In the genomic region with DNA sequence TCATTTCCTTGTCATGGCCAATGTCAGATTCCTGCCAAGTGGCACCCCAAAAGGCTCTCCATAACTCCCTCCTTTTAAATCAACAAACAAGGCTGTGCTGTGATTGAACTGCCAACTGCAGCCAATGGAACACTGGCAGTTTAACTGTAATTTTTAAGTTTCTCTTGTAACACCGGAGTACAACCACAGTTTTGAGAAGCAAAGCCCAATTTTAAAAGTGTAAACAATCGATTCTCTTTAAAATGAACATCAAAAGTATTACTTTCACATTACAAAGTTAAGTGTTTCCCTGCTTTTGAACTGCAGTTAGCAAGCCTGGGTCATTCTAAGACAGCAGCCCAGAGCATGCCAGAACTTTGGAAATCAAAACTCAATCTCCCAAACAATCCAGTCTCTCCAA, we compare ENCODE assay signal across 27 mouse cellular contexts. TPM values are rescaled to one million over a fixed set of nuclear protein-coding genes. Genes with fewer than 3 reads are reported as not detected.
DNase-seq lines count a peak whose midpoint lies in the region; ATAC-seq and TF ChIP-seq lines count a peak whose summit lies in the region.
"Had no signal": no experiment of that assay in that cellular context is flagged by ENCODE, and none has a peak within 500 bp of the region (broad histone marks: within the 10 kb centered on the region; RNA-seq: fewer than 3 reads in every experiment).

1700029F12Rik (minus strand) TSS at position 101 of the 400 bp plus-strand sequence.

- H3K27ac ChIP-seq in embryonic facial prominence, embryonic 14.5 days (replicated peaks; ENCODE audit: low read depth, low read length) = no peak within 1 kb of the TSS
- no peak within 1 kb of the TSS for H3K27ac ChIP-seq in embryonic facial prominence, embryonic 10.5 days (replicated peaks)
- peak within 1 kb of the TSS; percentile 37; the same call in 1 of the 2 replicates for H3K27ac ChIP-seq in heart, embryonic 13.5 days (replicated peaks)
- peak within 1 kb of the TSS; percentile 96 for H3K27ac ChIP-seq in testis, adult 2 months (ENCODE audit: control insufficient read depth, insufficient read depth, low read depth, low read length)

- H3K4me3 ChIP-seq in embryonic facial prominence, embryonic 14.5 days (ENCODE audit: low read depth, low read length) = no peak within 1 kb of the TSS
- no peak within 1 kb of the TSS for H3K4me3 ChIP-seq in embryonic facial prominence, embryonic 10.5 days
- no peak within 1 kb of the TSS for H3K4me3 ChIP-seq in heart, embryonic 13.5 days
- peak within 1 kb of the TSS; percentile 79 for H3K4me3 ChIP-seq in testis, adult 2 months (ENCODE audit: control insufficient read depth, low read depth, low read length)

- H3K36me3 ChIP-seq in embryonic facial prominence, embryonic 14.5 days (ENCODE audit: control insufficient read depth, insufficient read depth, low read length) = no peaks in the 10 kb centered on the region
- no peaks in the 10 kb centered on the region for H3K36me3 ChIP-seq in embryonic facial prominence, embryonic 10.5 days (replicated peaks)
- no peaks in the 10 kb centered on the region for H3K36me3 ChIP-seq in heart, embryonic 13.5 days
- no peaks in the 10 kb centered on the region for H3K36me3 ChIP-seq in testis, adult 2 months (ENCODE audit: control insufficient read depth, insufficient read depth, low read length)
- H3K36me3 ChIP-seq: G1E had no signal

- H3K4me1 ChIP-seq in embryonic facial prominence, embryonic 14.5 days (ENCODE audit: control insufficient read depth, insufficient read depth, low read length) = no peaks in the 10 kb centered on the region
- H3K4me1 ChIP-seq in embryonic facial prominence, embryonic 10.5 days = no peaks in the 10 kb centered on the region
- H3K4me1 ChIP-seq in heart, embryonic 13.5 days = peaks cover 6% of the 10 kb centered on the region
- H3K4me1 ChIP-seq in testis, adult 2 months (ENCODE audit: control insufficient read depth, insufficient read depth, low read length) = peaks cover 2% of the 10 kb centered on the region

- no peak for TF ChIP-seq CTCF in testis, adult 2 months (IDR thresholded peaks at IDR 0.05; ENCODE audit: control insufficient read depth, insufficient read depth, insufficient replicate concordance, low read depth, low read length)

- intact Hi-C loops in heart, postnatal 25 days (cut with DNase I) = no loop called here

- peak; percentile 15 for DNase-seq in embryonic facial prominence, embryonic 14.5 days (ENCODE audit: low spot score)
- DNase-seq in embryonic facial prominence, embryonic 10.5 days (ENCODE audit: low spot score) = no peak
- peak; percentile 25 for DNase-seq in heart, adult 11 months
- no peak for DNase-seq in heart, postnatal 4 days
- DNase-seq in heart, postnatal 25 days (ENCODE audit: low spot score) = no peak
- DNase-seq in testis, postnatal 10 days (ENCODE audit: low spot score) = no peak
- DNase-seq: adrenal gland, adult 2 months; adrenal gland, adult 8-10 months; adrenal gland, postnatal 10 days; adrenal gland, postnatal 14 days; adrenal gland, postnatal 25 days; adrenal gland, postnatal 36 days; B cell, adult 2 months; cerebellum, adult 11 months; cerebellum, adult 11-12 months had no signal

- H3K9ac ChIP-seq in embryonic facial prominence, embryonic 14.5 days (ENCODE audit: low read depth, low read length) = no peak within 1 kb of the TSS
- no peak within 1 kb of the TSS for H3K9ac ChIP-seq in heart, embryonic 13.5 days

- TF ChIP-seq POLR2A in testis, adult 2 months (IDR thresholded peaks at IDR 0.05; ENCODE audit: control insufficient read depth, low read depth, low read length) = no peak

- no peak within 1 kb of the TSS for H3K4me2 ChIP-seq in embryonic facial prominence, embryonic 14.5 days (ENCODE audit: low read depth, low read length)
- no peak within 1 kb of the TSS for H3K4me2 ChIP-seq in heart, embryonic 13.5 days

- H3K9me3 ChIP-seq in embryonic facial prominence, embryonic 14.5 days (ENCODE audit: control insufficient read depth, low read length) = no peaks in the 10 kb centered on the region
- H3K9me3 ChIP-seq in embryonic facial prominence, embryonic 10.5 days = no peaks in the 10 kb centered on the region
- H3K9me3 ChIP-seq in heart, embryonic 13.5 days = 0 out of 2 replicates have a peak, but pooled peaks cover 6% of the 10 kb centered on the region
- H3K9me3 ChIP-seq: G1E had no signal

- WGBS in embryonic facial prominence, embryonic 14.5 days = 69% methylated on average over 2 of the region's 2 CpGs
- 79% methylated on average over 2 of the region's 2 CpGs for WGBS in embryonic facial prominence, embryonic 10.5 days
- 71% methylated on average over 2 of the region's 2 CpGs for WGBS in heart, embryonic 13.5 days

- H3K27me3 ChIP-seq in embryonic facial prominence, embryonic 14.5 days (replicated peaks; ENCODE audit: control insufficient read depth, insufficient read depth, low read length) = no peaks in the 10 kb centered on the region
- no peaks in the 10 kb centered on the region for H3K27me3 ChIP-seq in embryonic facial prominence, embryonic 10.5 days (replicated peaks; ENCODE audit: low read depth, poor library complexity, severe bottlenecking)
- H3K27me3 ChIP-seq in heart, embryonic 13.5 days (replicated peaks) = no peaks in the 10 kb centered on the region
- H3K27me3 ChIP-seq in testis, adult 2 months (ENCODE audit: control insufficient read depth, insufficient read depth, low read length) = no peaks in the 10 kb centered on the region
- H3K27me3 ChIP-seq: CH12.LX, Patski had no signal

- ATAC-seq in embryonic facial prominence, embryonic 14.5 days (ENCODE audit: low read depth) = no peak
- ATAC-seq in heart, embryonic 13.5 days (ENCODE audit: extremely low read depth, insufficient number of reproducible peaks, low FRiP score, low TSS enrichment) = no peak
- ATAC-seq: activated CD4-positive, CD25-positive, alpha-beta regulatory T cell, adult 4 months; CD4-positive, CD25-positive, alpha-beta regulatory T cell, adult 4 months; Patski had no signal

RNA-seq across cellular contexts. Expression of gene 1700029F12Rik, which starts in this region (rescaled TPM):
- polyA plus RNA-seq in embryonic facial prominence, embryonic 14.5 days (2014; fragmentation: Nextera tagmentation; extraction: Ambion mirVana) = not detected in 2 replicates
- polyA plus RNA-seq in embryonic facial prominence, embryonic 10.5 days (2016; fragmentation: Nextera tagmentation; extraction: Ambion mirVana) = not detected in 2 replicates
- total RNA-seq in heart, postnatal 4 days (2021) = not detected
- polyA plus RNA-seq in heart, embryonic 13.5 days (2015; fragmentation: Nextera tagmentation; extraction: Ambion mirVana) = not detected in 2 replicates
- total RNA-seq in heart, postnatal 25 days (2021) = not detected
- 2,075 and 2,753 TPM in 2 replicates for polyA plus RNA-seq in testis, adult 2 months (2012; rRNA removed)
- total RNA-seq: adrenal gland, adult 18-20 months; adrenal gland, adult 8-10 months; adrenal gland, postnatal 10 days; adrenal gland, postnatal 14 days; adrenal gland, postnatal 25 days; adrenal gland, postnatal 36 days; CH12.LX; ES-E14; G1E; MEL had no signal
- polyA plus RNA-seq: activated CD4-positive, CD25-positive, alpha-beta regulatory T cell, adult 4 months; brain, embryonic 14.5 days; C2C12; CD4-positive, CD25-positive, alpha-beta regulatory T cell, adult 4 months; G1E; Patski had no signal

Comparison
In these comparisons a context has a peak if more than half of its experiments do, and no peak if none do; other contexts are left out.
1. RNA of gene 1700029F12Rik (polyA plus RNA-seq): 2,075 to 2,753 TPM in testis, adult 2 months; not detected in embryonic facial prominence, embryonic 14.5 days, not detected in embryonic facial prominence, embryonic 10.5 days and not detected in heart, embryonic 13.5 days; every median in the first group is over 1,000 times any median in the second.
2. Peak in DNase-seq in embryonic facial prominence, embryonic 14.5 days; RNA of the gene not detected or under 1 TPM.
3. H3K27ac ChIP-seq: peak in heart, embryonic 13.5 days (single experiment) and testis, adult 2 months (single experiment); none in embryonic facial prominence, embryonic 14.5 days (single experiment) and embryonic facial prominence, embryonic 10.5 days (single experiment).